Mouse (Mus musculus): ENCODE data around the gene Mab21l1. TPM values are rescaled to one million over a fixed set of nuclear protein-coding genes. Genes with fewer than 3 reads are reported as not detected.

Gene Mab21l1
- total RNA-seq (2012; rRNA removed), result 0.18 and 0.26 TPM in 2 replicates

- in situ Hi-C loops (cut with MboI; ENCODE audit: low sequenced_read_pairs in 2 of 2, unreplicated experiment in 2 of 2), result no loop called here
- Histone ChIP-seq H3K4me3 (ENCODE audit: insufficient read depth in 1 of 2, low read depth in 1 of 2, low read length in 2 of 2, poor library complexity in 1 of 2, severe bottlenecking in 1 of 2) (peak within 1 kb of the TSS; percentile 13 to 34; a peak in 2 of 4 replicates), H3K36me3 (ENCODE audit: control insufficient read depth, insufficient read depth, low read length, poor library complexity, severe bottlenecking) (no peaks in the 10 kb centered on the region), H3K27ac (ENCODE audit: insufficient read depth, low read depth, low read length, poor library complexity, severe bottlenecking) (no peak within 1 kb of the TSS), H3K9ac (ENCODE audit: insufficient read depth, low read depth, low read length, poor library complexity, severe bottlenecking) (no peak within 1 kb of the TSS), H3K9me3 (ENCODE audit: control insufficient read depth, insufficient read depth, low read depth, low read length) (no peaks in the 10 kb centered on the region), H3K4me1 (ENCODE audit: control insufficient read depth in 2 of 2, insufficient read depth in 2 of 2, low read length in 2 of 2, poor library complexity in 1 of 2) (peaks cover 0 to 4% of the 10 kb centered on the region in 2 experiments; a peak in 2 of 4 replicates)
- no peak for DNase-seq (ENCODE audit: low read depth, low spot score)
- TF ChIP-seq CHD2 (IDR thresholded peaks at IDR 0.05; ENCODE audit: low read depth, low read length), result no peak
- TF ChIP-seq HCFC1 (IDR thresholded peaks at IDR 0.05; ENCODE audit: borderline replicate concordance, insufficient read depth, low read length), result no peak
- no peak for TF ChIP-seq ZNF384 (IDR thresholded peaks at IDR 0.05; ENCODE audit: low read depth, low read length)
- TF ChIP-seq MAFK (IDR thresholded peaks at IDR 0.05; ENCODE audit: insufficient read depth, low read depth, low read length), result no peak
- TF ChIP-seq ZC3H11A (IDR thresholded peaks at IDR 0.05; ENCODE audit: borderline replicate concordance, low read depth, low read length), result no peak
These were observed at the start of gene Mab21l1 for GRCm38 (mm10) chr3:55782056-55782687. Gene Mab21l1 (plus strand): TSS chr3:55782510.

- Histone ChIP-seq H3K4me1 (ENCODE audit: control insufficient read depth in 2 of 2, insufficient read depth in 2 of 2, low read length in 2 of 2, poor library complexity in 1 of 2) (no peaks in the 10 kb centered on the region), H3K4me3 (ENCODE audit: insufficient read depth in 1 of 2, low read depth in 1 of 2, low read length in 2 of 2, poor library complexity in 1 of 2, severe bottlenecking in 1 of 2) (no peak overlapping the region), H3K9me3 (ENCODE audit: control insufficient read depth, insufficient read depth, low read depth, low read length) (no peaks in the 10 kb centered on the region), H3K27ac (ENCODE audit: insufficient read depth, low read depth, low read length, poor library complexity, severe bottlenecking) (no peak overlapping the region), H3K36me3 (ENCODE audit: control insufficient read depth, insufficient read depth, low read length, poor library complexity, severe bottlenecking) (no peaks in the 10 kb centered on the region), H3K9ac (ENCODE audit: insufficient read depth, low read depth, low read length, poor library complexity, severe bottlenecking) (no peak overlapping the region)
- in situ Hi-C loops (cut with MboI; ENCODE audit: low sequenced_read_pairs in 2 of 2, unreplicated experiment in 2 of 2), result no loop called here
- TF ChIP-seq MAFK (IDR thresholded peaks at IDR 0.05; ENCODE audit: insufficient read depth, low read depth, low read length), result no peak
- no peak for TF ChIP-seq CHD2 (IDR thresholded peaks at IDR 0.05; ENCODE audit: low read depth, low read length)
- TF ChIP-seq HCFC1 (IDR thresholded peaks at IDR 0.05; ENCODE audit: borderline replicate concordance, insufficient read depth, low read length), result no peak
- no peak for TF ChIP-seq ZC3H11A (IDR thresholded peaks at IDR 0.05; ENCODE audit: borderline replicate concordance, low read depth, low read length)
- no peak for TF ChIP-seq ZNF384 (IDR thresholded peaks at IDR 0.05; ENCODE audit: low read depth, low read length)
- DNase-seq (ENCODE audit: low read depth, low spot score), result no peak
These were observed 48.6 kb upstream of the Mab21l1 start for GRCm38 (mm10) chr3:55733665-55734064.

GRCm38 (mm10) chr3:55741428-55741827, 40.9 kb upstream of the Mab21l1 start:
- Histone ChIP-seq H3K9ac (ENCODE audit: insufficient read depth, low read depth, low read length, poor library complexity, severe bottlenecking) (no peak overlapping the region), H3K4me3 (ENCODE audit: insufficient read depth in 1 of 2, low read depth in 1 of 2, low read length in 2 of 2, poor library complexity in 1 of 2, severe bottlenecking in 1 of 2) (no peak overlapping the region), H3K27ac (ENCODE audit: insufficient read depth, low read depth, low read length, poor library complexity, severe bottlenecking) (no peak overlapping the region), H3K9me3 (ENCODE audit: control insufficient read depth, insufficient read depth, low read depth, low read length) (no peaks in the 10 kb centered on the region), H3K36me3 (ENCODE audit: control insufficient read depth, insufficient read depth, low read length, poor library complexity, severe bottlenecking) (no peaks in the 10 kb centered on the region), H3K4me1 (ENCODE audit: control insufficient read depth in 2 of 2, insufficient read depth in 2 of 2, low read length in 2 of 2, poor library complexity in 1 of 2) (no peaks in the 10 kb centered on the region)
- in situ Hi-C loops (cut with MboI; ENCODE audit: low sequenced_read_pairs in 2 of 2, unreplicated experiment in 2 of 2), result no loop called here
- no peak for DNase-seq (ENCODE audit: low read depth, low spot score)
- no peak for TF ChIP-seq ZNF384 (IDR thresholded peaks at IDR 0.05; ENCODE audit: low read depth, low read length)
- no peak for TF ChIP-seq ZC3H11A (IDR thresholded peaks at IDR 0.05; ENCODE audit: borderline replicate concordance, low read depth, low read length)
- no peak for TF ChIP-seq HCFC1 (IDR thresholded peaks at IDR 0.05; ENCODE audit: borderline replicate concordance, insufficient read depth, low read length)
- no peak for TF ChIP-seq MAFK (IDR thresholded peaks at IDR 0.05; ENCODE audit: insufficient read depth, low read depth, low read length)
- no peak for TF ChIP-seq CHD2 (IDR thresholded peaks at IDR 0.05; ENCODE audit: low read depth, low read length)

- in situ Hi-C loops (cut with MboI; ENCODE audit: low sequenced_read_pairs in 2 of 2, unreplicated experiment in 2 of 2), result no loop called here
- no peaks in the 10 kb centered on the region for H3K9me3 ChIP-seq (ENCODE audit: control insufficient read depth, insufficient read depth, low read depth, low read length)
- TF ChIP-seq ZC3H11A (IDR thresholded peaks at IDR 0.05; ENCODE audit: borderline replicate concordance, low read depth, low read length) (no peak), CHD2 (IDR thresholded peaks at IDR 0.05; ENCODE audit: low read depth, low read length) (no peak), MAFK (IDR thresholded peaks at IDR 0.05; ENCODE audit: insufficient read depth, low read depth, low read length) (no peak), HCFC1 (IDR thresholded peaks at IDR 0.05; ENCODE audit: borderline replicate concordance, insufficient read depth, low read length) (no peak), ZNF384 (IDR thresholded peaks at IDR 0.05; ENCODE audit: low read depth, low read length) (no peak)
- DNase-seq (ENCODE audit: low read depth, low spot score), result no peak
- H3K4me3 ChIP-seq (ENCODE audit: insufficient read depth in 1 of 2, low read depth in 1 of 2, low read length in 2 of 2, poor library complexity in 1 of 2, severe bottlenecking in 1 of 2), result no peak overlapping the region
- no peaks in the 10 kb centered on the region for H3K4me1 ChIP-seq (ENCODE audit: control insufficient read depth in 2 of 2, insufficient read depth in 2 of 2, low read length in 2 of 2, poor library complexity in 1 of 2)
- no peaks in the 10 kb centered on the region for H3K36me3 ChIP-seq (ENCODE audit: control insufficient read depth, insufficient read depth, low read length, poor library complexity, severe bottlenecking)
- H3K27ac ChIP-seq (ENCODE audit: insufficient read depth, low read depth, low read length, poor library complexity, severe bottlenecking), result no peak overlapping the region
- H3K9ac ChIP-seq (ENCODE audit: insufficient read depth, low read depth, low read length, poor library complexity, severe bottlenecking), result no peak overlapping the region
These were observed 40.1 kb upstream of the Mab21l1 start for GRCm38 (mm10) chr3:55742218-55742617.

Measured in ES-E14 (cell line).